Mouse (Mus musculus) liver, postnatal 0 days (tissue): ENCODE data around the gene Mlxip.

Experiments used
- CTCF ChIP-seq: sonication (generic); IDR thresholded peaks from 2 replicates; pipeline ENCODE4 v1.5.1; 2016; ENCODE audit warnings: antibody characterized with exemption, low read depth
- EP300 ChIP-seq: IDR thresholded peaks from 2 replicates; pipeline ENCODE4 v1.6.1; 2016; ENCODE audit warnings: antibody characterized with exemption, low read depth, mild to moderate bottlenecking

DNA sequence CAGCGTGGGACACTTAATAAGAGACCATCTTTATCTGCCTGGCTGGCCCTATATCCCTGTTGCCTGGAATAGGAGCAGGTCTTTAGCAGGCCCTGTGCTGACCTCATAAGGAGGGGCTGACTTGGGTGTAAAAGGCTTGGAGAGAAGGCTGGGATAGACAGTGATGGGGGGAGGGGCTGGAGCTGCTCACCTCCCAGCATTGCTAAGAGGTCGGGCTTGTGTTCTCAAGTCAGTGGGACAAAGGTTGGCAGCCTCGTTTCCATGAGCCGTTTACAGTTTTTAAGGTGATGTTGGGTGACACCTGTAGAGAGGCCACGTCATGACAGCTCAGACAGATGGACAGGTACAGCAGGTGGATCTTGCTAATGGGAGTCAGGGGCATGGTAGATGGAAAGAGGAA, 24.5 kb upstream of the Mlxip start:
- TF ChIP-seq CTCF (no peak), EP300 (no peak)
